Mouse (Mus musculus) CH12.LX (cell line): ENCODE data around the gene Sde2. TPM values are rescaled to one million over a fixed set of nuclear protein-coding genes. Genes with fewer than 3 reads are reported as not detected.

ENCODE experiments used
- DNase-seq: peaks from one replicate; pipeline ENCODE4 v3.0.0-alpha.2; 2013; ENCODE audit errors: extremely low read depth
- H3K27ac ChIP-seq: 2 replicates; pipeline ENCODE4 v1.5.1; 2012; ENCODE audit warnings: low read depth, mild to moderate bottlenecking, control low read depth, moderate library complexity; ENCODE audit not compliant: insufficient read depth
- H3K27me3 ChIP-seq: replicated peaks from 2 replicates; pipeline ENCODE3; 2012; ENCODE audit warnings: inconsistent platforms
- H3K36me3 ChIP-seq, 2 experiments: replicated peaks in 1 of 2; 2 replicates each; pipeline versions ENCODE3 to v1.6.1; 2012; ENCODE audit warnings: inconsistent platforms in 1 of 2, low read length in 1 of 2, mild to moderate bottlenecking in 1 of 2, mixed read lengths in 1 of 2, moderate library complexity in 1 of 2; ENCODE audit not compliant: control insufficient read depth in 1 of 2, insufficient read depth in 1 of 2
- H3K4me1 ChIP-seq, 2 experiments: 2 replicates each; pipeline ENCODE4 v1.6.1; 2012; ENCODE audit warnings: inconsistent platforms in 1 of 2, moderate library complexity in 1 of 2; ENCODE audit not compliant: insufficient read depth in 2 of 2, control insufficient read depth in 1 of 2
- H3K4me2 ChIP-seq: 2 replicates; pipeline ENCODE4 v1.6.1; 2012; ENCODE audit warnings: low read depth, mild to moderate bottlenecking, control low read depth; ENCODE audit not compliant: poor library complexity, insufficient read depth, severe bottlenecking
- H3K4me3 ChIP-seq, 3 experiments: fragments of 150-350 bp in 1 of 3; sonication (generic) in 1 of 3; replicated peaks in 1 of 3; 2 replicates each; pipeline versions ENCODE3 to v1.5.1; 2011 to 2012; ENCODE audit warnings: low read depth in 2 of 3, low read length in 2 of 3, mild to moderate bottlenecking in 2 of 3, moderate library complexity in 2 of 3, control low read depth in 1 of 3, improper control_type of control experiment in 1 of 3, inconsistent platforms in 1 of 3, mixed read lengths in 1 of 3; ENCODE audit not compliant: poor library complexity in 1 of 3
- H3K79me2 ChIP-seq: replicated peaks from 2 replicates; pipeline ENCODE4 v1.6.1; 2012; ENCODE audit warnings: mild to moderate bottlenecking, moderate library complexity; ENCODE audit not compliant: control insufficient read depth, poor library complexity, insufficient read depth, severe bottlenecking; ENCODE audit errors: extremely low read depth
- H3K9ac ChIP-seq: 2 replicates; pipeline ENCODE4 v1.6.1; 2012; ENCODE audit warnings: low read depth, mild to moderate bottlenecking, control low read depth, moderate library complexity; ENCODE audit not compliant: insufficient read depth
- H3K9me3 ChIP-seq: replicated peaks from 2 replicates; pipeline ENCODE3; 2012; ENCODE audit warnings: low read length, inconsistent platforms, mixed read lengths
- BHLHE40 ChIP-seq: IDR thresholded peaks from 2 replicates; pipeline ENCODE4 v1.6.1; 2011; ENCODE audit warnings: mild to moderate bottlenecking, low read depth, low read length, improper control_type of control experiment
- CHD1 ChIP-seq: IDR thresholded peaks from 2 replicates; pipeline ENCODE4 v1.6.1; 2012; ENCODE audit warnings: low read depth, low read length, improper control_type of control experiment, inconsistent platforms
- CHD2 ChIP-seq: IDR thresholded peaks from 2 replicates; pipeline ENCODE4 v1.6.1; 2011; ENCODE audit warnings: low read length, improper control_type of control experiment
- EP300 ChIP-seq: IDR thresholded peaks from 2 replicates; pipeline ENCODE4 v1.6.1; 2011; ENCODE audit warnings: low read length, improper control_type of control experiment
- JUN ChIP-seq: IDR thresholded peaks from 2 replicates; pipeline ENCODE4 v1.6.1; 2011; ENCODE audit warnings: low read depth, mild to moderate bottlenecking, low read length, improper control_type of control experiment, moderate library complexity; ENCODE audit not compliant: insufficient read depth
- KAT2A ChIP-seq: IDR thresholded peaks from 2 replicates; pipeline ENCODE4 v1.6.1; 2012; ENCODE audit warnings: low read length, improper control_type of control experiment, inconsistent platforms; ENCODE audit not compliant: insufficient replicate concordance
- MAX ChIP-seq: IDR thresholded peaks from 2 replicates; pipeline ENCODE4 v1.6.1; 2011; ENCODE audit warnings: low read length, improper control_type of control experiment
- MXI1 ChIP-seq: IDR thresholded peaks from 2 replicates; pipeline ENCODE4 v1.6.1; 2011; ENCODE audit warnings: mild to moderate bottlenecking, low read depth, low read length, improper control_type of control experiment
- MYC ChIP-seq: IDR thresholded peaks from 2 replicates; pipeline ENCODE4 v1.6.1; 2011; ENCODE audit warnings: low read depth, mild to moderate bottlenecking, improper control_type of control experiment, low read length
- NRF1 ChIP-seq: IDR thresholded peaks from 2 replicates; pipeline ENCODE4 v1.6.1; 2014; ENCODE audit warnings: low read depth, mild to moderate bottlenecking, inconsistent platforms, low read length, improper control_type of control experiment, moderate library complexity
- POLR2A ChIP-seq: IDR thresholded peaks from 2 replicates; pipeline ENCODE4 v1.6.1; 2011; ENCODE audit warnings: low read depth, mild to moderate bottlenecking, improper control_type of control experiment, low read length
- POLR2AphosphoS2 ChIP-seq: IDR thresholded peaks from 2 replicates; pipeline ENCODE4 v1.6.1; 2011; ENCODE audit warnings: low read depth, low read length, improper control_type of control experiment
- RCOR1 ChIP-seq: conservative IDR thresholded peaks from 2 replicates; pipeline ENCODE4 v1.6.1; 2012; ENCODE audit warnings: low read depth, mild to moderate bottlenecking, inconsistent platforms, low read length, improper control_type of control experiment
- USF1 ChIP-seq: IDR thresholded peaks from 2 replicates; pipeline ENCODE4 v1.6.1; 2014; ENCODE audit warnings: low read depth, mild to moderate bottlenecking, inconsistent platforms, low read length, improper control_type of control experiment
- ZKSCAN1 ChIP-seq: IDR thresholded peaks from 2 replicates; pipeline ENCODE4 v1.6.1; 2012; ENCODE audit warnings: low read depth, inconsistent platforms, low read length, improper control_type of control experiment, borderline replicate concordance
- ZNF384 ChIP-seq: IDR thresholded peaks from 2 replicates; pipeline ENCODE4 v1.6.1; 2012; ENCODE audit warnings: low read depth, low read length, improper control_type of control experiment, inconsistent platforms
- dilution Hi-C: fragments of 300-500 bp; cut with MboI; formaldehyde crosslinking; loops from 2 replicates; pipeline ENCODE4 v1.14.3; 2020; ENCODE audit warnings: low sequenced_read_pairs; ENCODE audit not compliant: extremely low pct_unique_long_range_greater_than_20kb, extremely low pct_ligation_motif_present
- in situ Hi-C: fragments of 300-500 bp; cut with MboI; formaldehyde crosslinking; loops from 3 replicates; pipeline ENCODE4 v1.14.3; 2019; ENCODE audit warnings: low sequenced_read_pairs, low pct_ligation_motif_present, low pct_unique_long_range_greater_than_20kb, mixed read lengths
- polyA plus RNA-seq: library from polyadenylated mRNA; unstranded; fragments of >175 nt; gene quantifications from 2 replicates; pipeline ENCODE4 v1.2.1, GENCODE M21; 2012; ENCODE audit warnings: low read depth; ENCODE audit not compliant: insufficient read length
- total RNA-seq, 2 experiments: library from RNA; depleted of rRNA; stranded (reverse); fragments of 300-350 nt in 1 of 2; fragments of >200 nt in 1 of 2; gene quantifications; 2 replicates each; pipeline ENCODE4 v1.2.3; 2012 to 2014

Gene Sde2
- total and polyA plus RNA-seq, 3 experiments: 24.7 to 33.2 (median 28.0) TPM

GRCm38 (mm10) chr1:180850316-180851270 is at the start of gene Sde2 (continued):
- no peak for TF ChIP-seq ZKSCAN1

GRCm38 (mm10) chr1:180801466-180801994 is 49.4 kb upstream of the Sde2 start:
- TF ChIP-seq POLR2AphosphoS2 (peak; percentile 56), CHD2 (no peak)
- H3K27ac ChIP-seq: no peak overlapping the region
- H3K4me1 ChIP-seq: peaks cover 4 to 8% of the 10 kb centered on the region in 2 experiments; a peak in 2 of 4 replicates
- H3K27me3 ChIP-seq: no peaks in the 10 kb centered on the region
- no peak overlapping the region for H3K9ac ChIP-seq
- DNase-seq: no peak
- H3K9me3 ChIP-seq: no peaks in the 10 kb centered on the region
- in situ Hi-C loops: no loop called here
- dilution Hi-C loops: no loop called here
- H3K79me2 ChIP-seq: peaks cover 3% of the 10 kb centered on the region
- no peak overlapping the region for H3K4me3 ChIP-seq
- H3K36me3 ChIP-seq: peaks cover 45 to 63% of the 10 kb centered on the region in 2 experiments
- H3K4me2 ChIP-seq: no peak overlapping the region

DNA sequence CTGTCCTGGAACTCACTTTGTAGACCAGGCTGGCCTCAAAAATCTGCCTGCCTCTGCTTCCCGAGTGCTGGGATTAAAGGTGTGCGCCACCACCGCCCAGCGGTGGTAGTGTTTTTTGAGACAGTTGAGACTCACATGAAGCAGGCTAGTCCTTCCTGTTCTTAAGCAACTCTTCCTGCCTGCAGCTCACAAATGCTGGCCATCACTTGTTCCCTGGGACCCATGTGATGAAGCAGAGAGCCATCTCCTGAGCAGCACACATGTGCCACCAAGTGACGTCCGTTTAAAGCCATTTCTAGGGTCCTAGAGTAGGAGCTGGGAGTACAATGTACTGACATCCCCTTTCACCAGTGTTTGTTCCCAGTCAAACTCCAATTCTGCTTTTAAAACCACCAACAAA is 47.0 kb upstream of the Sde2 start:
- H3K4me2 ChIP-seq: no peak overlapping the region
- TF ChIP-seq POLR2AphosphoS2: no peak
- TF ChIP-seq KAT2A: no peak
- no peak for TF ChIP-seq NRF1
- TF ChIP-seq ZNF384: no peak
- no peak for TF ChIP-seq MXI1
- TF ChIP-seq USF1: no peak
- no peak for TF ChIP-seq CHD1
- TF ChIP-seq CHD2: no peak
- TF ChIP-seq POLR2A: no peak
- no peak for TF ChIP-seq JUN
- TF ChIP-seq MAX: no peak
- TF ChIP-seq BHLHE40: no peak
- no peak for TF ChIP-seq EP300
- TF ChIP-seq RCOR1: no peak
- no peak for TF ChIP-seq MYC
- no peak overlapping the region for H3K4me3 ChIP-seq
- H3K9ac ChIP-seq: no peak overlapping the region
- no peaks in the 10 kb centered on the region for H3K9me3 ChIP-seq
- no peak for DNase-seq
- no peaks in the 10 kb centered on the region for H3K27me3 ChIP-seq
- H3K36me3 ChIP-seq: peaks cover 62 to 83% of the 10 kb centered on the region in 2 experiments
- in situ Hi-C loops (no loop called here), dilution Hi-C loops (no loop called here)
- peaks cover 0 to 10% of the 10 kb centered on the region in 2 experiments; a peak in 1 of 4 replicates for H3K4me1 ChIP-seq
- peaks cover 19% of the 10 kb centered on the region for H3K79me2 ChIP-seq
- no peak overlapping the region for H3K27ac ChIP-seq
